Mouse (Mus musculus) 416B (cell line): ENCODE measurements around the gene Nyap2.
A peak's percentile ranks its signal among the peaks of the same experiment; 100 is the strongest.
"Not testable (repeated sequence)": the region's sequence is repeated elsewhere in the genome, so short reads cannot be mapped to it uniquely, and the experiment has no call there.

Experiments used
- DNase-seq: peaks from one replicate; pipeline ENCODE4 v3.0.0; 2011; ENCODE audit warnings: low read depth

Gene Nyap2

DNA sequence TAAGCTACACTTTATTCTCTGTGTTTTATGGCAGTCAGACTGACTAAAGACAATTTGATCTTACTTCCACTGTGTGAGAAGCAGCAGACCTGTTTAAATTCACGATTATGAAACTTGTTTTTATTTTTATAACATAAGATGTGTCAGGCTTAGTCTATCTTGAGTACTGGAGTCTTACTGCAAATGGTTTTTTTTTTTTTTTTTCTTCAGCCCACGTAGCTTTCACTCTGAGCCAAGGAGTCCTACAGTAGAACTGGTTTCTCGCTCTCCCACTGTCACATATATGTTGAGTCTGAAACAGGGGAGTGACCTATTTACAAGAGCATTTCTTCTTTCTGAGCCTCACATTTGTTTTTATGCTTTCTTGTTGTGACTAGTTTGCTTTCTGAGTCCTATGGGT, 103.9 kb downstream of the Nyap2 start:
- no peak for DNase-seq

- DNase-seq: no peak
Measured at GRCm38 (mm10) chr1:81209536-81209935, 132.8 kb downstream of the Nyap2 start.

DNA sequence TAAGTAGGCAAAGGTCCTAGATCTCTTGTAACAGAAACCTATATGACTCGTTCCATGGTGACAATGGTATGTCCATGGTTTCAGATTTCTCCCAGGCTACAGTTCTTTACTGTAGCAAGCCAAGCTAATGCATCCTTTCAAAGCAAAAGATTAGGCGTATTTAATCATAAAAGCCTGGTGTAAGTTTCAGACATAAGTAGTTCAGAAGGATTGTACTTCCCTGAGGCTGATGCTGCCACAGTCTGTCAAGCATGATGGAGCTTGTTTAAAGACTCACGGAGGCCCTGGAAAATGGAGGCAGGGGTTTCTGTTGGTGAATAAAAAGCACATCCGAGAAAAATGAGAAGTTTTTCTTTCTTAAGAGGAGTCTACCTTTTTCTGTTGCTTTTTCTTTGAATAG, 134.7 kb downstream of the Nyap2 start:
- DNase-seq: no peak

DNA sequence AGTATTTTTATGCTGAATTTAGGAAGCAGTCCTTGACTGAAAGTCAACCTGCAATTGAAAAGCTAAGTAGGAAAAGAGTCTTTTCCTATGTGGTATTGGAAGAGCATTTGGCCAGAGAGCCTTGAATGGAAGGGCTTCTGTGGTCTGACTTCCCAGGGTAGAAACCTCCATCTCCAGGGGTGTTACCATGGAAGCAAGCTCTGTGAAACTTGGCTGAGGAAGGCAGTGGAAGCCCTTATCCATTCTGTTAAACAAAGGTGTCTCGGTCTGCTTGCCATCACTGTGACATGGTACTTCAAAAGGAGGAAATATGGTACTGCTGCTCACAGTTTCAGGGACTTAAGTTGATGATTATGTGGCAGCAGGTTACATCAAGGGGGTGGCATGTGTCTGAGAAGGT, 143.0 kb downstream of the Nyap2 start:
- DNase-seq: no peak

GRCm38 (mm10) chr1:81231759-81232406, 155.1 kb downstream of the Nyap2 start:
- DNase-seq: no peak

- DNase-seq: not testable (repeated sequence)
Measured at GRCm38 (mm10) chr1:81232407-81232789, 155.6 kb downstream of the Nyap2 start.

DNA sequence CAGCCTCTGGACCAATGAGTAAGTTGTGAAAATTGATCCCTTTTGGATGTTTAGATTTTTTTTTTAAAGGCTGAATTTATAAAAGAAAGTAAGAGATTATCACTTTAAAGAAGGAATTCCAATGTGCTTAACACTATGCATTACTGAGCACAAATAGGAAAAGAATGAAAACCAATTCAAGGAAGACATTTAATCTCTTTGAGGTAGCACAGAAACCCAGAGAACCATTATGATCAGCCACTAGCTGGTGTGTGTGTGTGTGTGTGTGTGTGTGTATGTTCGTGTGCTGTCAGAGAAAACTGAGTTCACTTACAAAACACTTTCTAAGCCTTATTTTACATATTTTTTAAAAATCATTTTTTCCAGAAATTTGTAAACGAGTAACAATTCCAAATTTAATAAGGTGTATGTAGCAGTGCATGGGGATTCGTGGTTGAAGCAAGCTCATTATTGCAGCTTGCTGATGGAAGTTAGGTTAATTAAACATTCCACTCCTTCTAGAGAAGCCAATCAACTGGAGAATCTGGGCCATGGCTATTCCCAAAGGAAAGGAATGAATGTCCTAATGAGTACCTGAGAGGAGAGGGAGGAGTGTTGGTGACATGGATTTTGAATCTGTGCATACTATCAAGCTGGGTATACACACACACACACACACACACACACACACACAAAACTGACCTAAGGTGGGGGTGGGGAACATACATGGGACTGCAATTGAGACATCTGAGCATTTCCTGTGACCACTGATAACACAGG, 171.9 kb downstream of the Nyap2 start:
- DNase-seq: no peak

- DNase-seq: no peak
Measured at GRCm38 (mm10) chr1:81250068-81250467, 173.3 kb downstream of the Nyap2 start.

- no peak for DNase-seq
Measured at GRCm38 (mm10) chr1:81266441-81266840, 189.7 kb downstream of the Nyap2 start.

- DNase-seq: no peak
Measured at GRCm38 (mm10) chr1:81280978-81281377, 204.2 kb downstream of the Nyap2 start.

GRCm38 (mm10) chr1:81285633-81286032, 208.9 kb downstream of the Nyap2 start:
- DNase-seq: no peak

DNA sequence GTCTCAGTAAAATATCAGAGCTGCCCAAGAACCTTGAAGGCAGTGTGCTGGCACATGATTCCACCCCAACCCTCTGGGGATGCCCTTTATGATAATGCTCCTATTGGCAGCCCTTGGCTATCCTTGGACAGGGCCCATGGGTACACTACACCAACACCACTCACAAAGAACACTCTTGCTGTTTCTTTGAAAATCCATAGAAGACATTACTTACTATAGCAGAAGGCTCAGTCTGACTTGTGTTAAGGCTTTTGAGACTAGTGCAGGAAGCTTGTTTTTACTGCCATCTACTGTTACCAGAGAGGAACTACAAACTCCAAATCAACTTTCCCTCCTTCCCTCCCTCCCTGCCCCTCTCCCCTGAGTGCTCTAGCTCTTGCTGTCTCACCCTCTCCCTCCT, 210.3 kb downstream of the Nyap2 start:
- peak; percentile 58 for DNase-seq

DNA sequence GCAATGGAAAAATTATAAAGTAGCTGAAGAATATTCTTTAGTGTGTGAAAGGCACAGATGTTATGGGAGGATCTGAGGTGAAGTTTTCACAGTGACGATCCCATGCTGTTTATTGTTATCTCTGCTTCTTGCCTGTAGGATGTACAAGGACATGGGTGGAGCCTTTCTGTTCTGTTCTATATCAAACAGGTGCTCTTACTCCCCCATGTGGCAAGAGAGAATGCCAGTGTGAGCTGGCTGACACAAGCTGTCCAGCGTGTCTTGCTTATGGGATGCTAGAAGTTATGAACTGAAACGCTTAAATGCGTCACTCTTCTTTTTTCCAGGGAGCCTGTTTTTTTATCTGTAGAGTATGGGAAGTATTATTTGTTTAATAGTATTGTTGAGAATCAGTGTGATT, 224.0 kb downstream of the Nyap2 start:
- peak; percentile 57 for DNase-seq

- DNase-seq: peak; percentile 47
Measured at GRCm38 (mm10) chr1:81301661-81302060, 224.9 kb downstream of the Nyap2 start.

- DNase-seq: peak; percentile 26
Measured at GRCm38 (mm10) chr1:81303389-81303788, 226.6 kb downstream of the Nyap2 start.

- no peak for DNase-seq
Measured at GRCm38 (mm10) chr1:81307407-81307806, 230.7 kb downstream of the Nyap2 start.

- no peak for DNase-seq
Measured at GRCm38 (mm10) chr1:81307934-81308333, 231.2 kb downstream of the Nyap2 start.

DNA sequence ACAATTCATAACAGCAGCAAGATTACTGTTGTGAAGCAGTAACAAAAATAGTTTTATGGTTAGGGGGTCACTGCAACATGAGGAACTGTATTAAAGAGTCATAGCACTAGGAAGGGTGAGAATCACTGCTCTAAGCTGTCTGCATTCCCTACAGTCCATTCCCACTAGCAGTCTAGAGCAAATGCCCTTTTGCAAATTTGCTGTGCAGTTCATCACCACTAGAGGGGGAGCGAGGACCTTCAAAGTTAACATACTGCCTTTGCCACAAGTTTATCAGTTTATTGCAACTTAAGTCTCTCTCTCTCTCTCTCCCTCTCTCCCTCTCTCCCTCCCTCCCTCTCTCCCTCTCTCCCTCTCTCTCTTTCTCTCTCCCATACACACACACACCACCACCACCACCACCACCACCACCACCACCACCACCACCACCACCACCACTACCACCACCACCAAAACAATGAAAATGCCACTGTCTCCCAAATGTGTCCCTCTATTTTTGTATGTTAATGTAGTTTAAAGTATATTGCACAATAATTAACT, 233.4 kb downstream of the Nyap2 start:
- DNase-seq: peak; percentile 63

DNA sequence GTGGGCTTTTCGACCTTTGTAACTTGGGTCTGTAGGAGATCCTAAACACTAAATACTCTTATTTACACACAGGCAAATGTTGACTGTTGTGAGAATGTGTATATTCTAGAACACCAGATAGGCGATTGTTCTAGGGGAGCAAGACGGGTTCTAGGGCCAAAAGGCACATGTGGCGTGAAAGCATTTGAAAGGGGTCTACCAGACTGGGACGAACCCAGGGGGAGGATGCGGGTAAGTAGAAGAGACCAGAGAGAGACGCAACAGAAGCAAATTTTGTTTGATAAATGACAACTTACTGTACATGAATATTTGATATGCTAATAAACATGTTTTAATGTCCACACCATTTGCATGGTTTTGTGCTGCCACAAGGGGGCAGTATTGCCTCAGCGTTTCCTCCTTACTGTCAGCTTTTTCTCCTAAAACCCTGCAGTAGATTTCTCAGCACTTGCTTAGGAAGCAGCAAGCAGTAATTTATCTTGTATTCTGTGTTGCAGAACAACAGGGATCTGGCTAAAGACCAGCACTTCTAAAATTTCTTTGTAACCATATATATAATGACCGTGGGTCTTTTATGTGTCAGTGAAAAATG, 239.7 kb downstream of the Nyap2 start:
- DNase-seq: peak; percentile 53

DNA sequence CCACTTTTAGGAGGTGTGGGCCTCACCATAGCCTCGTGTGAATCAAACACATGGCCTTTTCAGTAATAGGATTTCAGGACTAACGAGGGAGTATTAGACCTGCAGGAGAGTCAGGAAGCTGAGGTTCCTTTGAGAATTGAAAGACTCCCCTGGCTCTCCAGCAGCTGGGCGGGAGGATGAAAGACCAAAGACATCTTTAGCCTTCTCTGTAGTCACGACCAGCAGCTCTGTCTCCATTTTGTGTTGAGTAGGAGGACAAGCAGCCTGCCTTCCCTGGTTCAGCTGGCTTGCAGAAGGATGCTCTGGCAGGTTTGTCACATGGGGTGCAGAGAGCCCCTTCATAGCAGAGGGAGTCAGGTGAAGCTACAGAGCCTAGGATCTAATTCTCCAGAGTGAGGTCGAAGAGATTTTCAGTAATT, 240.3 kb downstream of the Nyap2 start:
- DNase-seq: no peak

- no peak for DNase-seq
Measured at GRCm38 (mm10) chr1:81387722-81388121, 311.0 kb downstream of the Nyap2 start.
